Mouse (Mus musculus) testis, adult 2 months (tissue): ENCODE data around the gene Gm20388.

Experiments used
- CTCF ChIP-seq: fragments of 200-500 bp; IDR thresholded peaks from 2 replicates; pipeline ENCODE4 v1.5.1; 2012; ENCODE audit warnings: low read depth, mild to moderate bottlenecking, inconsistent platforms, low read length, moderate library complexity; ENCODE audit not compliant: control insufficient read depth, insufficient read depth, insufficient replicate concordance
- POLR2A ChIP-seq: fragments of 200-500 bp; IDR thresholded peaks from 2 replicates; pipeline ENCODE4 v1.6.1; 2012; ENCODE audit warnings: low read depth, mild to moderate bottlenecking, inconsistent platforms, low read length, moderate library complexity; ENCODE audit not compliant: control insufficient read depth

GRCm38 (mm10) chr8:121921582-121921981 is 2010.9 kb downstream of the Gm20388 start:
- no peak for TF ChIP-seq POLR2A
- TF ChIP-seq CTCF = no peak
